Comparison of ENCODE assay signal across 32 mouse cellular contexts in genomic region chr11:116083096-116083672, GRCm38 (mm10). TPM values are rescaled to one million over a fixed set of nuclear protein-coding genes. Genes with fewer than 3 reads are reported as not detected.
DNase-seq lines count a peak whose midpoint lies in the region; ATAC-seq and TF ChIP-seq lines count a peak whose summit lies in the region.
"Had no signal": no experiment of that assay in that cellular context is flagged by ENCODE, and none has a peak within 500 bp of the region (broad histone marks: within the 10 kb centered on the region; RNA-seq: fewer than 3 reads in every experiment).

No protein-coding gene starts in this region.

- WGBS in cerebellum, adult 2 months, result 47% methylated on average over 14 of the region's 14 CpGs
- 86% methylated on average over 14 of the region's 14 CpGs for WGBS in liver, embryonic 12.5 days (ENCODE audit: insufficient replicate concordance)

- H3K27me3 ChIP-seq in cerebellum, adult 2 months (ENCODE audit: control insufficient read depth, insufficient read depth, low read length), result no peaks in the 10 kb centered on the region
- H3K27me3 ChIP-seq in liver, embryonic 12.5 days (replicated peaks), result no peaks in the 10 kb centered on the region
- H3K27me3 ChIP-seq: embryonic facial prominence, embryonic 15.5 days; forebrain, embryonic 12.5 days; heart, embryonic 15.5 days; hindbrain, embryonic 15.5 days; limb, embryonic 12.5 days; megakaryocyte, embryonic 14.5 days; midbrain, embryonic 12.5 days; neural tube, embryonic 12.5 days; Patski had no signal

- no peak overlapping the region for H3K4me2 ChIP-seq in liver, embryonic 12.5 days
- H3K4me2 ChIP-seq: embryonic facial prominence, embryonic 15.5 days; forebrain, embryonic 12.5 days; heart, embryonic 15.5 days; hindbrain, embryonic 15.5 days; limb, embryonic 12.5 days; midbrain, embryonic 12.5 days; neural tube, embryonic 12.5 days had no signal

- no peak overlapping the region; the same call in 1 of the 2 replicates for H3K9ac ChIP-seq in liver, embryonic 12.5 days
- H3K9ac ChIP-seq: embryonic facial prominence, embryonic 15.5 days; forebrain, embryonic 12.5 days; forebrain, postnatal 0 days; hindbrain, embryonic 15.5 days; limb, embryonic 12.5 days; midbrain, embryonic 12.5 days; neural tube, embryonic 12.5 days had no signal

- H3K27ac ChIP-seq in cerebellum, adult 2 months (ENCODE audit: insufficient read depth, low read length), result no peak overlapping the region
- peak overlapping the region; percentile 86 for H3K27ac ChIP-seq in liver, embryonic 12.5 days
- H3K27ac ChIP-seq: embryonic facial prominence, embryonic 10.5 days; embryonic facial prominence, embryonic 15.5 days; forebrain, embryonic 12.5 days; heart, embryonic 10.5 days; heart, embryonic 15.5 days; hindbrain, embryonic 15.5 days; kidney, postnatal 0 days; left cerebral cortex, adult 2 months; limb, embryonic 12.5 days; midbrain, embryonic 12.5 days; neural tube, embryonic 12.5 days had no signal

- no peaks in the 10 kb centered on the region for H3K9me3 ChIP-seq in liver, embryonic 12.5 days (replicated peaks)
- H3K9me3 ChIP-seq: embryonic facial prominence, embryonic 10.5 days; embryonic facial prominence, embryonic 15.5 days; forebrain, embryonic 12.5 days; heart, embryonic 10.5 days; heart, embryonic 15.5 days; hindbrain, embryonic 15.5 days; limb, embryonic 12.5 days; megakaryocyte, embryonic 14.5 days; midbrain, embryonic 12.5 days; neural tube, embryonic 12.5 days had no signal

- peaks cover 66% of the 10 kb centered on the region for H3K36me3 ChIP-seq in liver, embryonic 12.5 days

- intact Hi-C loops in heart, postnatal 36 days (cut with DNase I), result loop anchor here (5.0 kb wide), 1 partner anchor 141 kb away; no protein-coding TSS in a partner anchor

- no peak for ATAC-seq in liver, embryonic 12.5 days
- ATAC-seq: forebrain, postnatal 0 days; lung, postnatal 0 days; Patski had no signal

- no peak for TF ChIP-seq POLR2A in cerebellum, adult 2 months (IDR thresholded peaks at IDR 0.05; ENCODE audit: borderline replicate concordance, insufficient read depth, low read length)

- H3K4me1 ChIP-seq in cerebellum, adult 2 months (ENCODE audit: control insufficient read depth, insufficient read depth, low read length), result peaks cover 48% of the 10 kb centered on the region
- peaks cover 83% of the 10 kb centered on the region for H3K4me1 ChIP-seq in liver, embryonic 12.5 days

- DNase-seq in cerebellum, adult 2 months, result peak; percentile 44 to 61
- no peak for DNase-seq in cerebellum, postnatal 36 days
- DNase-seq in heart, adult 11 months, result peak; percentile 92
- no peak for DNase-seq in heart, postnatal 36 days
- DNase-seq in liver, result no peak
- DNase-seq in urinary bladder, postnatal 10 days (ENCODE audit: low spot score), result no peak
- DNase-seq: adrenal gland, postnatal 10 days; forebrain, postnatal 0 days; gastrocnemius, postnatal 14 days; kidney, adult 8-10 months; kidney, postnatal 4 days; lung, adult 18-20 months; lung, postnatal 4 days; right cerebral cortex, adult 18-20 months; spleen, adult 18-20 months; thymus, postnatal 14 days had no signal

- no peak overlapping the region for H3K4me3 ChIP-seq in cerebellum, adult 2 months (replicated peaks; ENCODE audit: insufficient read depth, low read depth, low read length)
- no peak overlapping the region for H3K4me3 ChIP-seq in liver, embryonic 12.5 days
- H3K4me3 ChIP-seq: embryonic facial prominence, embryonic 10.5 days; embryonic facial prominence, embryonic 15.5 days; forebrain, embryonic 12.5 days; heart, embryonic 10.5 days; heart, embryonic 15.5 days; hindbrain, embryonic 15.5 days; left cerebral cortex, adult 2 months; limb, embryonic 12.5 days; midbrain, embryonic 12.5 days; myocyte; neural tube, embryonic 12.5 days had no signal

- TF ChIP-seq CTCF in cerebellum, adult 2 months (IDR thresholded peaks at IDR 0.05; ENCODE audit: borderline replicate concordance, insufficient read depth, low read depth, low read length), result no peak

RNA-seq across cellular contexts. Expression of gene Wbp2, which starts 3.6 kb away (rescaled TPM):
- polyA plus RNA-seq in cerebellum, adult 2 months (2012; rRNA removed), result 509 and 539 TPM in 2 replicates
- total RNA-seq in heart, postnatal 36 days (2021), result 100 to 1,000 TPM in 1 of 2 experiments, 10 to 100 TPM in 1; 97.0 to 106 TPM
- 76.4 and 77.8 TPM in 2 replicates for polyA plus RNA-seq in liver, embryonic 12.5 days (2016; fragmentation: Nextera tagmentation; extraction: Ambion mirVana)

RNA-seq across cellular contexts. Expression of gene Unc13d, which starts 5.4 kb away (rescaled TPM):
- polyA plus RNA-seq in cerebellum, adult 2 months (2012; rRNA removed), result 3.8 and 5.7 TPM in 2 replicates
- total RNA-seq in heart, postnatal 36 days (2021), result under 1 TPM; 0.41 to 0.42 TPM
- polyA plus RNA-seq in liver, embryonic 12.5 days (2016; fragmentation: Nextera tagmentation; extraction: Ambion mirVana), result 48.9 and 50.1 TPM in 2 replicates

RNA-seq across cellular contexts. Expression of gene Trim47, which starts 43.8 kb away (rescaled TPM):
- 4.1 TPM in 2 replicates for polyA plus RNA-seq in cerebellum, adult 2 months (2012; rRNA removed)
- total RNA-seq in heart, postnatal 36 days (2021), result 10 to 100 TPM; 25.2 to 34.2 TPM
- 6.2 TPM in 2 replicates for polyA plus RNA-seq in liver, embryonic 12.5 days (2016; fragmentation: Nextera tagmentation; extraction: Ambion mirVana)

RNA-seq across cellular contexts. Expression of gene Trim65, which starts 47.7 kb away (rescaled TPM):
- 7.9 and 9.3 TPM in 2 replicates for polyA plus RNA-seq in cerebellum, adult 2 months (2012; rRNA removed)
- 1 to 10 TPM; 7.4 to 7.6 TPM for total RNA-seq in heart, postnatal 36 days (2021)
- 1.7 and 2.0 TPM in 2 replicates for polyA plus RNA-seq in liver, embryonic 12.5 days (2016; fragmentation: Nextera tagmentation; extraction: Ambion mirVana)

RNA-seq across cellular contexts. Expression of gene Unk, which starts 53.1 kb away (rescaled TPM):
- polyA plus RNA-seq in cerebellum, adult 2 months (2012; rRNA removed), result 48.1 and 49.1 TPM in 2 replicates
- total RNA-seq in heart, postnatal 36 days (2021), result 1 to 10 TPM; 8.0 to 8.4 TPM
- 18.7 and 20.2 TPM in 2 replicates for polyA plus RNA-seq in liver, embryonic 12.5 days (2016; fragmentation: Nextera tagmentation; extraction: Ambion mirVana)

Comparison
In these comparisons a context has a peak if more than half of its experiments do, and no peak if none do; other contexts are left out.
1. DNase-seq: peak in cerebellum, adult 2 months (2 of 2) and heart, adult 11 months (single experiment); none in cerebellum, postnatal 36 days (0 of 2), heart, postnatal 36 days (0 of 2), liver (single experiment) and urinary bladder, postnatal 10 days (single experiment).